Mouse (Mus musculus) heart, embryonic 16.5 days (tissue): ENCODE results near the gene Ext2. TPM values are rescaled to one million over a fixed set of nuclear protein-coding genes. Genes with fewer than 3 reads are reported as not detected.

Experiments
- polyA plus RNA-seq: library from polyadenylated mRNA; unstranded; fragments of >200 nt; fragmentation: Nextera tagmentation; extraction: Ambion mirVana; gene quantifications from 2 replicates; pipeline ENCODE4 v1.2.1, GENCODE M21; 2015

Gene Ext2
- polyA plus RNA-seq, 1 experiment from 2014 or later = 70.1 TPM

Other genes starting within 250 kb of the Ext2 start
- gene Alx4, start 180.2 kb downstream of the Ext2 start, polyA plus RNA-seq = 0.04 and 0.08 TPM in 2 replicates
- 5.6 and 6.3 TPM in 2 replicates for gene Accs, start 27.4 kb upstream of the Ext2 start, polyA plus RNA-seq
- gene Accsl, start 46.6 kb upstream of the Ext2 start, polyA plus RNA-seq = not detected in 2 replicates
- 7.1 and 9.0 TPM in 2 replicates for gene Gm13889, start 134.6 kb upstream of the Ext2 start, polyA plus RNA-seq
- gene Gm27027, start 173.8 kb upstream of the Ext2 start, polyA plus RNA-seq = not detected in 2 replicates
- 64.8 and 71.5 TPM in 2 replicates for gene Alkbh3, start 188.2 kb upstream of the Ext2 start, polyA plus RNA-seq